Mouse (Mus musculus): ENCODE data around the gene Chmp4b.

The Chmp4b gene

GRCm38 (mm10) chr2:154713964-154714363 is 62.5 kb downstream of the Chmp4b start:
- DNase-seq (ENCODE audit: extremely low spot score, low read depth, low spot score) = no peak

GRCm38 (mm10) chr2:154716586-154716985 is 65.1 kb downstream of the Chmp4b start:
- no peak for DNase-seq (ENCODE audit: extremely low spot score, low read depth, low spot score)

GRCm38 (mm10) chr2:154717081-154717480 is 65.6 kb downstream of the Chmp4b start:
- no peak for DNase-seq (ENCODE audit: extremely low spot score, low read depth, low spot score)

GRCm38 (mm10) chr2:154718855-154719556 is 67.5 kb downstream of the Chmp4b start:
- no peak for DNase-seq (ENCODE audit: extremely low spot score, low read depth, low spot score)

- no peak for DNase-seq (ENCODE audit: extremely low spot score, low read depth, low spot score)
Measured at GRCm38 (mm10) chr2:154720315-154720714, 68.8 kb downstream of the Chmp4b start.

- no peak for DNase-seq (ENCODE audit: extremely low spot score, low read depth, low spot score)
Measured at GRCm38 (mm10) chr2:154723473-154723872, 72.0 kb downstream of the Chmp4b start.

- no peak for DNase-seq (ENCODE audit: extremely low spot score, low read depth, low spot score)
Measured at GRCm38 (mm10) chr2:154729737-154730136, 78.2 kb downstream of the Chmp4b start.

- DNase-seq (ENCODE audit: extremely low spot score, low read depth, low spot score) = no peak
Measured at GRCm38 (mm10) chr2:154730841-154731240, 79.3 kb downstream of the Chmp4b start.

- DNase-seq (ENCODE audit: extremely low spot score, low read depth, low spot score) = no peak
Measured at GRCm38 (mm10) chr2:154731916-154732315, 80.4 kb downstream of the Chmp4b start.

- no peak for DNase-seq (ENCODE audit: extremely low spot score, low read depth, low spot score)
Measured at GRCm38 (mm10) chr2:154732503-154733141, 81.1 kb downstream of the Chmp4b start.

- DNase-seq (ENCODE audit: extremely low spot score, low read depth, low spot score) = no peak
Measured at GRCm38 (mm10) chr2:154734977-154735376, 83.5 kb downstream of the Chmp4b start.

GRCm38 (mm10) chr2:154735416-154735815 is 83.9 kb downstream of the Chmp4b start:
- no peak for DNase-seq (ENCODE audit: extremely low spot score, low read depth, low spot score)

- DNase-seq (ENCODE audit: extremely low spot score, low read depth, low spot score) = no peak
Measured at GRCm38 (mm10) chr2:154735986-154736385, 84.5 kb downstream of the Chmp4b start.

- no peak for DNase-seq (ENCODE audit: extremely low spot score, low read depth, low spot score)
Measured at GRCm38 (mm10) chr2:154738621-154739020, 87.1 kb downstream of the Chmp4b start.

- no peak for DNase-seq (ENCODE audit: extremely low spot score, low read depth, low spot score)
Measured at GRCm38 (mm10) chr2:154742911-154743819, 91.7 kb downstream of the Chmp4b start.

GRCm38 (mm10) chr2:154743915-154744314 is 92.4 kb downstream of the Chmp4b start:
- no peak for DNase-seq (ENCODE audit: extremely low spot score, low read depth, low spot score)
